Mouse (Mus musculus) 3T3-L1 (cell line): ENCODE results near the gene Tpcn1.

ENCODE experiments used
- DNase-seq: peaks from one replicate; pipeline ENCODE4 v3.0.0-alpha.2; 2015; ENCODE audit warnings: low read depth, low spot score

Tpcn1 gene

DNA sequence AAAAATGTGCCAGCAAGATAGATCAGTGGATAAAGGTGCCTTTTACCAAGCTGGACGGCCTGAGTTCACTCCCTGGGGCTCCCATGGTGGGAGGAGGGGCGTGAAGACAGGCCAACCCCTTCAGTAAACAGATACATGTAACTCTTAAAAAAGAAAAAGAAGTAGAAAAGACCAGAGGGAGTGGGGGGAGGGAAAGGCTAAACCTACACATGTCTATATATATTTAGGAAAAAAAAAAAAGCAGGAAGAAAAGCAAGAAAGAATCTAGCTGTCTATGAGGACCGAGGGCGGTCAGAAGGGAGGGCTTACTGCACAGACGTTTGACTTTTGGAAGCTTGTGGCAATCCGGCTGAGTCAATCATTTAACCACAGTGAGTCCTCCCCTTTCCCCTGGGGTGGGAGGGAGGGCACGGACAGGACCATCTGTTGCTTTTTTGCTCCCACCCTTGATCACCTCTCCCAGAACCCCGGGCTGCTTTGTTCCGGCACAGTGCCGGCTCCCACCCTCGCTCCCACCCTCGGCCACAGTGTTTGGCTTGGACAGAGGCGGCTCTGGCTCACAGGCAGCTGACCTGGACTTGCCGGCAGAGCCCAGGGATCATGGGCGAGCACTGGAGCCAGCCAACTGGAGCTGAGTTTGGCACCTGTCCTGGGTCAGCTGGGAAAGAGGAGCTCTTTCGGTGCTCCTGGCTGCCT lies 27.7 kb downstream of the Tpcn1 start:
- peak; percentile 87 for DNase-seq

DNA sequence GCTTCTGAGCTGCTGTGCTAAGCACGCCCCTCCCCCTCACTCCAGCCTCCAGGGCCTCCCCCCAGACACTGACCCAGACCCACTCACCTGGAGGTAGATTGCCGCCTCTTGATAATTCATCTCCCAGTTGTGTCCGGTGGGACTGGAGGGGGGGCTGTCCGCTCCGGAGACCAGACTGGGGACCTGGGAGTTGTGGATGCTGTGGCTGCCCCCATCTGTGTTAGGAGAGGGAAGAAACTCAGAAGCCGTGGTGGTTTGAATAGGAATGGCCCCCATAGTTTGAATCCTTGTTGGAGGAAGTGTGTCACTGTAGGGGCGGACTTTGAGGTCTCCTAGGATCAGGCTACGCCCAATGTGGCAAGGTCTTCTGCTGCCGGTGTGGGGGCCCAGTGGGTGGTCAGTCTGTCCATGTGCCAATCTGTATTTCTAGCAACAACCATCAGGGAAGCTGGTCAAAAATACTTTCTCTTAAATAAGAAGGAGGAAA lies 28.3 kb downstream of the Tpcn1 start:
- no peak for DNase-seq

DNA sequence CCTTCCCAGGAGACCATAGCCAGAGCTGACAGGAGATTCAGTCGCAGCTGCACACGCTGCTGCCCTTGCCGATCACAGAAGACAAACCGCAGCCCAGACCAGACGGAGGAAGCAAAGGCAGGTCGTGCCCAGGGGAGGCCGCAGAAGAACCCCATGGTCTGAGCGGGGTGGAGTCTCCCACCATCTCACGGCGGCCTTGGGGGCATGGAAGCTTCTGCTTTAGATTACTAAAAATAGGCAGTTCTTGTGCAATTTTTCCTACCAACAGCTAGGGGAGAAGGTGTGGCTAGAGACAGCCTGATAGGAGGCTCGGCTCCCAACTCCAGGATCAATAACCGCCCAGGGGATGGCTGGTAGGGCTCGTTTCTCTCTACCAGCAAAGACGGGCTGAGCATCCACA lies 29.7 kb downstream of the Tpcn1 start:
- no peak for DNase-seq

DNA sequence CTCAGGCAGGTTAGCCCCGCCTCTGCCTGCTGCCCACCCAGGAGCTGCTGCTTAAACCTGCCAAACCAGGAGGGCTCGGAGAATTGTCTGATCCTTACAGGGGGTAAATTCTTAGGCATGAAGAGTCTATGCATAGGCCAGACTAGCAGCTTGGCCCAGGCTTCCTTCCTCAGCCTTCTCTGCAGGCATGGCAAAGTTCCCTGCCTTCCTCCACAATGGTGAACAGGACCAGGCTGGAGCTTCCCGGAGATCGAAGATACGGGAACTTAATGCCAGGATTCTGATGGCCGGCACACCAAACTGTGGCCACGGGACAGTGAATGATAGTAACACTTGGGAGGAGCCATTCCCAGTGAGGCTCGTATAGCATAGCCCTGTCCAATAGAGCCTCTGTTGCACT lies 30.4 kb downstream of the Tpcn1 start:
- no peak for DNase-seq

DNA sequence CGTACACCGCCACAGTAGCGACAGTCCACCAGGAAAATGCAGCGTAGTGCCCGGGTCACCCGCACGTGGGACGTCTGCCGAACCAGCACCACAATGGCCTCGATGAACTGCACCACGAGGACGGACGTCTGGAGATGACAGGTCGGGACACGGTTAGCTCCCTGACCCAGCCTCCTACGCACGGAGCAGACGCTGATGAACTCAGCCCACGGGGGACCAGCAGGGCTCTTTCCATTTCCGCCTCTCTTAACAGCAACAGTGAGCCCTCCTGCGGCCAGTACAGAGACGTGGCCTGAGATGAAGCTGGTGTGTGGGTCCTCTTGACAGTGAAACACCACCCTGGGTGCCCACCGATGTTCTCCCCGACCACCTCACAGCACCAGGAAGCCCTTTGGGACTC lies 32.6 kb downstream of the Tpcn1 start:
- DNase-seq: no peak

DNA sequence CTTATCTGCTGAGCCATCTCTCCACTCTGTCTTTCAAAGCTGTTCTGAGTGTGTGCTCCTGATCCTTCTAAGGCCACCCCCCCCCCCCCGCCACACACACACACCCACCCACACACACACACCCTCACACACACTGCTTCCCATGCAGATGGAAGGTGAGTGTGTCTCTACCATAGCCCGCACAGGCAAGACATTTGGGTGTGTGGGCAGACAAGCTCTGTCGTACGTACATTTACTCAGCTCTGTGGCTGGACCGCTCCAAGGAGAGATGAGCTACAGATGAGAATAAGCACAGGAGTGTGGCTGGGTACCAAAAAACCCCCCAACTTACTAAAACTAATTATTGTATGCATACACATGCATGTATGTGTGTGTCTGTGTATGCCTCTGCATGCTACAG lies 37.8 kb downstream of the Tpcn1 start:
- DNase-seq: no peak

DNA sequence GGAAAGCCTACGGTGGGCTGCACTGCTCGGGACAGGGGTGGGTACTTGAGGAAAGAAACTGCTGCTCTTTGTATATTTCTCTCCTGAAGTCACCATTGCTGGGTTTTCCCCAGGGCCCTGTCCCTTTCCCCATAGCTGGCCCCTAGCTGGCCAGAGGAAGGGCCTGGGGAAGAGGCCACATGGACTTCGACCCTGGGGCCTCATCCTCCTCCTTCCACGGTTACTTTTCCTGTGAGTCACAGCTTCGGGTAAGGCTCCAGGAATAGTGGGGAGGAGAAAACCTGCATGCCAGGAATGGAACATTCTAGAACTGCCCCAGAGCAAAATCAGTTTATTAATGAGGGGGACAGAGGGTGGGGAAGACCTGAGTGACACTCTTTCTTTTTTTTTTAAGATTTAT lies 38.3 kb downstream of the Tpcn1 start:
- DNase-seq: peak; percentile 30

DNA sequence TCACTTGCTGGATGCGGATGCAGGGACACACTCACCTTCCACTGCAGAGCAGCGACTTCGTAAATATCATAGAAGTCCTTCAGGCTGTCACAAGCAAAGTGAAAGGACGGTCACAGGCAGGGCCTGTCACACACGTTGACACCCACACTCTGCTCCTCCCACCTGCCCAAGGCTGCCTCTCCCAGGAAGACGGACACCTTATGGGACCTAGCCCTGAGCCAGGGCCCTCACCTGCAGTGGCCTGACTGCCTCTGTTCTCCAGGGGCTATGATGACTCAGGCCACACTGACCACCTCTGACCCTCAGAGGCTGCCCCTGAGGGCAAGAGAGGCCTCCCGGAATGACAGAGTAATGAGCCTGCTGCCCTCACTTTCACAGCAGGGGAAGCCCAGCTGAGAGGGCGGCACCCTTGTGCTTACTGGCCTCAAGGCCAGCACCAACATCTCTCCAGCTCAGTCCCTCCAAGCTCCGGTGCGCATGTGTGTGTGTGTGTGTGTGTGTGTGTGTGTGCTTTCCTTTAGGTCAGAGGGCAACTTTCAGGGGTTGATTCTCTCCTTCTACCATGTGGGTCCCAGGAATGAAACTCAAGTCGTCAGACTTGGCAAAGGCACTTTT lies 40.1 kb downstream of the Tpcn1 start:
- DNase-seq: no peak

DNA sequence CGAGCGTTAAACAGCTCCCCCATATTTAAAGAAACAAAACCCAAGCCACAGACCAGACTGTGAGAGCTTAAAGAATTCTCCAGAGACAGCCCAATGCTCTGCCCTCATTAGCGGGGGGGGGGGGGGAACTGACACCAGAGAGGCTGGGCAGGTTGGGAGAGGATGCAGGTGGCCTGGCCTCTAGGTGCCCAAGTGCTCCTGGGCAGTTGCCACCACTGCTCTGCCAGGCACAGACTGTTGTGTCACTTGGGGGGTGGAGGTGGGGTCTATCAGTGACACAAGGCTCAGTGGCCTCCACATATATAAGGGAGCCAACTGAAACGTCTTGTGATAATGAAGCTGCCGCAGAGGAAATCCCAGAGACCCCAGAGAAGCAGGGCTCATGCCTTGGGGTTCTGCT lies 51.8 kb downstream of the Tpcn1 start:
- no peak for DNase-seq

DNA sequence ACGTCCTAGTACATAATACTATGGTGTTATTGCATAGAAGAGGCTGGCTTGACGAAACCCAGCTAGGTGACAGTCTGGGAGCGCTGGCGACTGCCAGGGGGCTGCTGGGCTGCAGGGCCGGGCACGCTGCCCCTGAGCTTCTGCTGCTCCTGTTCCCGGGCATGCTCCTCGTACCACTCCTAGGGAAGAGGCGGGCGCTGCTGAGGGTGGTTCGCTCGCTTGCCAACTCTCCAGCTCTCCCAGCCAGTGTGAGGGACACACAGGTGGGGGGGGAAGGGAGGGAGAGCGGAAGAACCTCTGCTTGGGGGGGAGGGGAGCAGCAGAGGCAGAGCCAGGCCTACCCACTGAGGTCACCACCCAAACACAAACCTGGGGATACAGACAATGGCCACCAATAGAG lies 52.4 kb downstream of the Tpcn1 start:
- no peak for DNase-seq

DNA sequence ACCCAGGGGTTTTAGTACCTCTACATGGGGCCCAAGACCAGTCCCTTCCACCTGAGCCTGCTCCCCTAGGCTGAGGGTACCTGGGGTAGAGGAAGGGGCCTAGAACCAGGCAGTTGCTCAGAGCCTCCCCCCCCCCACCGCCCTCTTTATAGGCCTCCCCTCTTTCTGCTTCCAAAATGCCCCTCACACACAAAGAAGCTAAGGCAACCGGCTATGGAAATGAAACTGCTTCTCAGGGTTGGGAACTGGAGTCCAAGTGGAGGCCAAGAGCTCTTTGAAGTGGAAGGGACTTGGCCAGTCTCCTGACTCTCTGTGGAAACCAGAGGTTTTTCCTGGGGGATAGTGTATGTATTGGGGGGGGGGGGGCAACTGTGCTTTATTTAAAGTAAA lies 53.8 kb downstream of the Tpcn1 start:
- no peak for DNase-seq

DNA sequence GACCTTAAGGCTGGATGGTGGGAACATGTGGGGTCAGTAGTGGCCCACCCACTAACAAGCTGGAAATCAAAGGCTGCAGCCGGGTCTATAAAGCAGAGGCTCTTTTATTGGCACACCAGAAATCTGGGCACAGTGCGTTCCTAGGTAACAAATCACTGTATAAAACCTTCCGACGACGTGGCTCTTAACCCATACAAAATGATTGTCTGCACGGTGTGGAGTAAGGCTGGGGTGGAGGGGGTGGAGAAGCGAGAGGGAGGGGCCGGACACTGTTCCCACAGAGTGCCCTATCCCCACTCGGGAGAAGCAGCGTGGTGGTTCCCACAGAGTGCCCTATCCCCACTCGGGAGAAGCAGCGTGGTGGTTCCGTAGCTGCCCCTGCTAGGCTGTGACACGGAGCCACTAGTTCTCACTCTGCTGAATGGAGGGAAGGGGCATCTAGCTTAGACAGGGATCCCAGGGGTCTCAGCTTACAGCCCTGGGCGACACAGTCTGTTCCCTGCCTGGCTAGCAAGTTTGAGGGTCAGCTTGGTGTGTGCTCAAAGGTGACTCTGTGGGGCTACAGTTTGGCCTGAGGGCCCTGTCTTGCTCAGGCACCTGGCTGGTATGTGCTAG lies 54.3 kb downstream of the Tpcn1 start:
- no peak for DNase-seq

DNA sequence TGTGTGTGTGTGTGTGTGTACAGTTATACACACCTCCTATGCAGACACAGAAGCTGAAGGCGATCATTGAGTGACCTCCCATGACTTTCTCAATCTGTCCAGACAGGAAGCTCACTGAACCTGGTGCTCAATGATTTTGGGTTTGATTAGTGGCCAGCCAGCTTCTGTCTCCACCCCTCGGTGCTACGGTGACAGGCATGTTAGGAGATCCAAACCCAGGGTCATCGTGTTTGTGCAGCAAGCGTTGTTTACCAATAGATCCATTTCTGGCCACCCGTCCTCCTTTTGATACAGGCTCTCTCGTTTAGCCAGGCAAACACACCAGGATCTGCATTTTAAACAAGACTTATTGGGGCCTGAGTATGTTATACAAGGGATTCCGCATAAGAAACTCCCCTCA lies 56.8 kb downstream of the Tpcn1 start:
- DNase-seq: no peak

DNA sequence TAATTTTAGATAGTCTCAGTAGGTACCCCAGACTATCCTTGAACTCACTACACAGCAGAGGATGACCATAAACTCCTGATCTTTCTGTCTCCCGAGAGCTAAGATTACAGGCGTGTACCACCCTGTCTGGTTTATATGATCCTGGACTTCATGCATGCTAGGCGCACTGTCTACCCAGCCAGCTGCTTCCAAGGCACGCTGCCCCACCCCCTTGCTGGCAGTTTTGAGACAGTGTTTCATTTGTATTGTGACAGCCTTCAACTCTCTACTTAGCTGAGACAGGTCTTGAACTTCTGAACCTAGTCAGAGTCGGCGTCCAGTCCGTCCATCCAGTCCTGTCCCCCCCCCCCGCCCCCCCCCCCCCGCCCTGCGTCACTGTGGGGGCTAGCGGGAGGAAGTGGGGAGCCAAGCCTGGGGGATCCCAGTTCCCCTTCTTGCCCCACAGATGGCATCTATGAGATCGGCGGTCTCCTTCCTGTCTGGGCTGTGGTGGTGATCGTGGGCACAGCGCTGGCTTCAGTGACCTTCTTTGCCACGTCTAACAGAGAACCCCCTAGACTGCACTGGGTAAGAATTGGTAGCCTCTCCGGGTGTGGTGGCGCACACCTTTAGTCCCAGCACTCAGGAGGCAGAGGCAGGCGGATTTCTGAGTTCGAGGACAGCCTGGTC lies 61.0 kb downstream of the Tpcn1 start:
- no peak for DNase-seq

DNA sequence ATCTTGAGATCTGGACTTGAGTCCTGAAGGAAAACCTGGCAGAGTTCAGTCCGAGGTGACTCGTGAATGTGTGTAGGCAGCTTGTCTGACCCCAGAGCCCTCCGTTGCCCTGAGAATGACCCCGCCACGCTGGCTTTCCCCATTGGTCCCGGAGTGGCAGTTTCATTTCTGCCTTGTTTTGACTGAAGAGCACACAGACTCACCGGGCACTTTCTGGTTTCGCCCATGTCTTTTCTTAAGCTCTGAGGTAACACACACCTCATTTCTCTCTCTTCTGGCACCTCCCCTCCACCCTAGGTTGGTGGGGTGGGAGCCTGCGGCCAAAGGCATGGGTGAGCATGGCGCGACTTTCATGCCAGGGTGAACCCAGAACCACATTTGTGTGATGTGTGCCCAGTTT lies 62.2 kb downstream of the Tpcn1 start:
- no peak for DNase-seq

DNA sequence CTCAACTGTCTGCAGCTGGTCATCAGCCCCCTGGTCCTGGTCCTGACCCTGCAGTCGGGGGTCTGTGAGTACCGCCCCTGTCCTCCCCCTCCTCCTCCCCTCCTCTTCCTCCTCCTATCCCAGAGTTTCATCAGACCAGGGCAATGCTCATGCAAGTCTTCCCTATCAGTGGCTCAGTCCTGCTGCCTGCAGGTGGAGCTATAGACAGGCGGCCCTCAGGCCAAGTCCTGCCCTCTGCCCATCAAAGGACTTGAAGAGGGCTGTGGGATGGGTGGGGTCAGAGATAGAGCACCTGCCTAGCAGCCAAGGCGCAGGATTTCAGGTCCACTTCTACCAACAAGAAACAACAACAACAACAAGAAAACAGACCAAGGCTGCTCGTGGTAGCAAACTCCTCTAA lies 62.7 kb downstream of the Tpcn1 start:
- DNase-seq: no peak

DNA sequence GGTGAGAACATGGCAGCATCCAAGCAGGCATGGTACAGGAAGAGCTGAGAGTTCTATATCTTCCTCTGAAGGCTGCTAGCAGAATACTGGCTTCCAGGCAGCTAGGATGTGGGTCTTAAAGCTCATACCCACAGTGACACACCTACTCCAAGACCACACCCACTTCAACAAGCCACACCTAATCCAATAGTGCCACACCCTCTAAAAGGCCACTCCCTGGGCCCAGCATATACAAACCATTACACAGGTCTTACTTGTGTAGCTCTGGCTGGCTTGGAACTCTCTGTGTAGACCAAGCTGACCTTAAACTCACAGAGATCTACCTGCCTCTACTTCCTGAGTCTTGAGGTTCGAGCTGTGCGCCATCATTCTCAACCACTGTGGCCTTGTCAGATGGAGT lies 63.7 kb downstream of the Tpcn1 start:
- no peak for DNase-seq

DNA sequence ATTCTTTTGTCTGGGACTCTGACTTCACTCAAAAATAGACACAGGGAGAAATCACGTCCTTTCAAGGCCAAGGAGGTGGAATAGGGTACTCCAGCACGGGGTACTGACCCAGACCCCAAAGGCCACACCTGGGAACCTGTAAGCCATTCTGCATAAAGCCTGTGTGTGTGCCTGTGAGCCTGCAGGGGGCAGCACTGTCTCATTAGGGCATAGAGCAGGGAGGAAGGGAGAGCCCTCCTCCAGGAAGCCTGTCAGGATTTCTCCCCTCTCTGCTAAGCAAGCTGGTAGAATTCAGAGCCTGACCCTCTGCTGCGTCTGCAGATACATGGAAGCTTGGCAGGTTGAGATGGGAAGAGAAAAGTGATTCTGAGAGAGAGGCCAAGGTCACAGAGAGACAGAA lies 65.8 kb downstream of the Tpcn1 start:
- DNase-seq: peak; percentile 57

DNA sequence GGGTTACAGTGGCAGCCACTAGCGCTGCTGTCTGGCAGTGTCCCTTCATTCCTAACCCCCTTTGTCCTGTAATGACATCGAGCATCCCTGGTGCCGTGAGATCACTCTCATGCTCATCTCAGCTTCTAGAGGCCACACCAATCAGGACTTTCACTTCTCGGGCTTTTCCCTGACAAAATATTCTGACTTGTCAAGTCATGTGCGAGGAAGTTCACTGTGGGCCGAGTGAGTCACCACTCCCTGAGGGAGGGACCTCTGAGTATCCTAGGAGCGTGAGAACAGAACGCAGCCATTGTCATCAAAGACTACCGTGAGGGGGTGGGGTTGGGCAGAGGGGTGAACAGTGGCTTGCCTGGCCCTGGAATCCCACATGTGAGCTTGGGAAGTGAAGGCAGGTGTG lies 70.9 kb downstream of the Tpcn1 start:
- DNase-seq: peak; percentile 99

DNA sequence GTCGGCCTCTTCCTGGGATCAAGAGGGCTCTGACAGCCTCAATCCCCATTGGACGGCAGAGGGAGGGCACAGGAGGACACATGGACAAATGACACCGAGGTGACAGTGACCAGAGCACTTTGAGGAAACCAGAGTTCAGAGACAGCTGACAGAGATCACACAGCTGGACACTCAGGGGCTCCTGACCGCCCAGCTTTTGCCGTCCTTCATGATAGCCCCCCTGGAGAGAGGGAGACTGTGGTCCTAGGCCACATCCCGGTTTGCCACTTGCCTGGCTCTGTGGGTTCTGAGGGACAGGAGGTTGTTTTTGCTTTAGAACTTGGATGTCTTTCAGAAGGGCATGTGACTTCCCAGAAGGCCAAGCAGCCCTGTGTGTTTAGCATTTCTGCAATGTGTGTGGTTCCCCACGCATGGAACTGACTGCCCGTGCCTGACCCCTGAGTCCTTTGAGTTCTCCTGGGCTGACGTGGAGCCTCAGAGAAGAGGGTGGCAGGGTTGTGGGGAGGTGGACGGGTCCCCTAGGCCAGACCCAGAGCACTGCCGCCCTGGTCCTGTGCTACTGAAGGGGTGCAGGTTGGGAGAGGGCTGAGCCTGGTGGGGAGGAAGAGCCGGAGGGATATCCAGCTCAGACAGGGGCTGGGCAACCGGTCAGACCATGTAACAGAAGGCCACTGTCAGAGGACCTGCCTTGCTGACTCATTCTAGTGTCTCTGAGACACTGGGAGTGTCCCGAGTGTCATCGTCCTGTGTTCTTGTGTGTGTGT lies 72.1 kb downstream of the Tpcn1 start:
- DNase-seq: peak; percentile 52

DNA sequence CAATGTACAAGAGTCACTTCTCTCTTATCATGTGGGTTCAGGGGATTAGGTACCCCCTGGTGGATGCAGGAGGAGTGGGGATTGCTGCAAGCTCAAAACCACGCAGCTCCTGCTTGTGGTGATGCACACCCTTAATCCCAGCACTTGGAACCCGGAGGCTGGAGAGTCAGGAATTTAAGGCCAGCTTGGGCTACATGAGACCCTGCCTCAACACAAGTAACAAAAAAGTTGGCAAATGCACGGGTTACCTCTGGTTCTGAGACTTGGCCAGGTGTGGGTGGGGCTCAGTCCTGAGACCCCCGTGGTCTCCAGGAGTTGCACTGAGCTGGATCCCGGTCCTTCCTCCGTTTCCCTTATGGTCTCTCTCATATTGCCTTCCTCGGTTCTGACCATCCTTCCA lies 73.0 kb downstream of the Tpcn1 start:
- peak; percentile 36 for DNase-seq

DNA sequence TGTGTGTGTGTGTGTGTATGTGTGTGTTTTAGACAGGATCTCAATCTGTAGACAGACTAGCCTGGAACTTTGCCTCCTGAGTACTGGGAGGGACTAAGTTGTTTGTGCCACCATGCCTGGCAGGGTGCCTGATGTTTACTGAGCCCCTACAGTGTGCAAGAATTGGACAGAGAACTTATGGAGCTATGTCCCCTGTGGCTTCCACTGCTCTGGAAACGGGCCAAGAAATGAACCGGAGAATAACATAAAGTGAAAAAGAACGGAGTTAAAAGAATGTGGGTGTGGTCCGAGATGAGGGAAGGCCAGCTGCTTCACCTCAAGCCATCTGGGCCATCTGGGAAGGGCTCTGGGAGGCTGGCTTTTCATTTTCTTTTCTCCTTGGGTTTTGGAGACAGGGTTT lies 73.7 kb downstream of the Tpcn1 start:
- DNase-seq: peak; percentile 91
